Mouse (Mus musculus) heart, adult 2 months (tissue): ENCODE measurements around the gene Zc3h13.

Experiments used
- CTCF ChIP-seq: fragments of 200-600 bp; IDR thresholded peaks from 2 replicates; pipeline ENCODE4 v1.8.1; 2022; ENCODE audit warnings: antibody characterized with exemption, mild to moderate bottlenecking, moderate library complexity
- EP300 ChIP-seq: fragments of 200-500 bp; IDR thresholded peaks from 2 replicates; pipeline ENCODE4 v1.6.1; 2011; ENCODE audit warnings: low read depth, low read length, control low read depth; ENCODE audit not compliant: insufficient read depth
- POLR2A ChIP-seq: fragments of 200-500 bp; IDR thresholded peaks from 2 replicates; pipeline ENCODE4 v1.6.1; 2011; ENCODE audit warnings: mild to moderate bottlenecking, low read depth, low read length, control low read depth; ENCODE audit not compliant: insufficient read depth

GRCm38 (mm10) chr14:75280406-75280805, 3.8 kb upstream of the Zc3h13 start:
- TF ChIP-seq CTCF (no peak), POLR2A (no peak), EP300 (no peak)
